Mouse (Mus musculus) hindbrain, embryonic 13.5 days (tissue): ENCODE measurements around the gene Klf4. TPM values are rescaled to one million over a fixed set of nuclear protein-coding genes. Genes with fewer than 3 reads are reported as not detected.

Experiments
- ATAC-seq: fragments of 200-750 bp; cut with Nextera tagmentation; 2 replicates; pipeline ENCODE4 v1.8.0; 2017; ENCODE audit warnings: moderate TSS enrichment; ENCODE audit not compliant: low FRiP score
- H3K27ac ChIP-seq: fragments of 300-500 bp; sonication (generic); 2 replicates; pipeline ENCODE4 v1.5.1; 2015; ENCODE audit warnings: inconsistent platforms, mild to moderate bottlenecking, moderate library complexity
- H3K27me3 ChIP-seq: fragments of 300-500 bp; sonication (generic); 2 replicates; pipeline ENCODE4 v1.6.1; 2015; ENCODE audit warnings: mild to moderate bottlenecking, inconsistent platforms
- H3K36me3 ChIP-seq: fragments of 300-500 bp; sonication (generic); 2 replicates; pipeline ENCODE4 v1.6.1; 2015; ENCODE audit warnings: mild to moderate bottlenecking, inconsistent platforms
- H3K4me1 ChIP-seq: fragments of 300-500 bp; sonication (generic); replicated peaks from 2 replicates; pipeline ENCODE4 v1.6.1; 2015; ENCODE audit warnings: inconsistent platforms
- H3K4me2 ChIP-seq: fragments of 300-500 bp; sonication (generic); 2 replicates; pipeline ENCODE4 v1.6.1; 2015; ENCODE audit warnings: inconsistent platforms, mild to moderate bottlenecking, moderate library complexity
- H3K4me3 ChIP-seq: fragments of 300-500 bp; sonication (generic); 2 replicates; pipeline ENCODE4 v1.5.1; 2015; ENCODE audit warnings: mild to moderate bottlenecking, inconsistent platforms
- H3K9ac ChIP-seq: fragments of 300-500 bp; sonication (generic); 2 replicates; pipeline ENCODE4 v1.6.1; 2015; ENCODE audit warnings: mild to moderate bottlenecking, inconsistent platforms
- H3K9me3 ChIP-seq: fragments of 300-500 bp; sonication (generic); 2 replicates; pipeline ENCODE4 v1.6.1; 2016; ENCODE audit warnings: inconsistent platforms
- WGBS: fragments of 180-500 bp; shearing (Covaris S2); methylation state at CpG from one replicate; pipeline ENCODE4 v1.1.7; 2015; 5-methylcytosine and 5-hydroxymethylcytosine counted together
- polyA plus RNA-seq: library from polyadenylated mRNA; unstranded; fragments of >200 nt; fragmentation: Nextera tagmentation; extraction: Ambion mirVana; gene quantifications from 2 replicates; pipeline ENCODE4 v1.2.1, GENCODE M21; 2015

Klf4 gene
- polyA plus RNA-seq = 2.3 and 2.7 TPM in 2 replicates

DNA sequence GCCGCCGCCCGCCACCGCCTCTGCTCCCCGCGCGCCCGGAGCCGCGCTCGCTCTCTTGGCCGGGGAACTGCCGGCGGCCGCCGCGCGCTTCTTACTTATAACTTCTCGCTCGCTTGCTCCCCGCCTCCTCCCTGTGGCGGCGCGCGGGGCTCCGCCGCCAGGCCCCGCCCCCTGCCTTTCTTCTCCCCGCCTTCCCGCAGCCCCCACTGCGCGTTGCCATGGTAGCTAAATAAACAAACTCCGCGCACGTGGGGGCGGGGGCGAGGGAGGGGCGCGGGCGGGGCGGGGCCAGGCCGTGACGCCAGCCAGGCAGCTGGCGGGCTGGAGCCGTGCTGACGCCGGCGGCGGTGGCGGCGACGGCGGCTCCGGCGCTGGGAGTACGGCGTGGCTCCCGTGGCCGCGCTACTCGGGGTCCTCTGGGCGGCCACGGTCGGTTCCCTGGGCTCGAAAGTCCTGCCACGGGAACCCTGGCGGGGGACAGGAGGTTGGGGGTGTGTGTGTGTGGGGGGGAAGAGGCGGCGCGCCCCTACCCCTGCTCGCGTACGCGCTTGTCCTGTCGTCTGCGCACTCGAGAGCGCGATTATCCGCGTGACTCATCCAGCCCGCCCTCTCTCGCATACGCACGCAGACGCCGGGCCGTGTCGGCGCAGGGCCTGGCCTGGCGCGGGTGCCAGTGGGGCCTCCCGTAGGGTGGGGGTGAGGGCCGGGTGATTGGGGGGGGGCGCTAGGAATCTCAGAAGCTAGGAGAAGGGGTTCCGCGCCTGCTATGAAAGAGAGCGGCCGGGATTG lies at the start of gene Klf4:
Gene Klf4 (minus strand): TSS at position 60 of the 789 bp plus-strand sequence.
- H3K27ac ChIP-seq = peak within 1 kb of the TSS; percentile 89
- H3K9ac ChIP-seq = peak within 1 kb of the TSS; percentile 76
- WGBS = 1% methylated on average over 67 of the region's 99 CpGs
- peaks cover 55% of the 10 kb centered on the region for H3K27me3 ChIP-seq
- H3K36me3 ChIP-seq = no peaks in the 10 kb centered on the region
- H3K4me3 ChIP-seq = peak within 1 kb of the TSS; percentile 56
- H3K4me1 ChIP-seq = peaks cover 35% of the 10 kb centered on the region
- ATAC-seq = peak; percentile 94
- H3K4me2 ChIP-seq = peak within 1 kb of the TSS; percentile 89
- no peaks in the 10 kb centered on the region for H3K9me3 ChIP-seq

GRCm38 (mm10) chr4:55571432-55571831 lies 39.2 kb upstream of the Klf4 start:
- H3K27ac ChIP-seq = no peak overlapping the region
- H3K4me3 ChIP-seq = no peak overlapping the region
- ATAC-seq = no peak
- H3K27me3 ChIP-seq = no peaks in the 10 kb centered on the region
- H3K4me2 ChIP-seq = no peak overlapping the region
- no peaks in the 10 kb centered on the region for H3K9me3 ChIP-seq
- H3K36me3 ChIP-seq = no peaks in the 10 kb centered on the region
- H3K9ac ChIP-seq = no peak overlapping the region
- 0 out of 2 replicates have a peak, but pooled peaks cover 3% of the 10 kb centered on the region for H3K4me1 ChIP-seq
- 92% methylated on average over 2 of the region's 2 CpGs for WGBS

DNA sequence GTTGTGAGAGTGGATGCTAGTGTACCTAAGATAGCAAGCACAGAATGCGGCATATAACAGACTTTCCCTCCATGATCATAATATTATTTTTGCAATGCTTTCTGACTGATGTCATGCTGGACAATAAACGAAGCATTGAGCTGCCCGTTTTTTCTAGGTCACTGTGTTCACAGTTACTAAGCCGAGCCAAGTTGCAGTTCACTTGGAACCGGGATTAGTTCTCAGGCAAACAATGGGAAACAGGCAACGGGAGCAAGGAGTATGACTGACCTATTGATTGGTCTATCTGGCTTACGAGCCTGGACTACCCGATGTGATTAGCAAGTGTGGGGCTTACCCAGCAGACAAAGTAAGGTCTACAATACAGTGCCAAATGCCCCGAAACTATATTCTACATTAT lies 35.7 kb upstream of the Klf4 start:
- no peak overlapping the region for H3K9ac ChIP-seq
- ATAC-seq = no peak

DNA sequence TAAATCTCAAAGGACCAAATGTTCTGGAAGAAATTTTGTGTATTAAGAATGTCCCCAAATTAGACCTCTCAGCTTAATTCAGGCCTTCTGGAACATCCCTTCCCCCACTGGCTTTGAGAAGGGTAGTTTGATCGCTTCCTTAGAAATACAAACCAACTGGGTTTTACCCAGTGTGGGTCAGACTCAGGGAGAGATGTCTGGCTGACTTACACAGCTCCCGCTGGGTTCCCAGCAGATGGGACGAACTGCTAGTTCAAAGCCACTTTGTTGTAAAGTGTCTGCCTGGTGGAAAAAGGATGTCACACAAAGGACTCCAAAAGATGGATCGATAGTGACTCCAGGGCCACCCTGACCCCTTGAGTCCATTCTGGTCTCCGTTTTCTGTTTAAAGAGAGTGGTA lies 35.3 kb upstream of the Klf4 start:
- no peak for ATAC-seq
- WGBS = 53% methylated on average over 5 of the region's 5 CpGs
- H3K36me3 ChIP-seq = no peaks in the 10 kb centered on the region
- 0 out of 2 replicates have a peak, but pooled peaks cover 3% of the 10 kb centered on the region for H3K4me1 ChIP-seq
- no peak overlapping the region for H3K4me3 ChIP-seq
- H3K27ac ChIP-seq = no peak overlapping the region
- no peak overlapping the region for H3K9ac ChIP-seq
- H3K4me2 ChIP-seq = no peak overlapping the region
- H3K9me3 ChIP-seq = no peaks in the 10 kb centered on the region
- no peaks in the 10 kb centered on the region for H3K27me3 ChIP-seq

More for the DNA sequence above, 35.7 kb upstream of the Klf4 start:
- Histone ChIP-seq H3K9me3 (no peaks in the 10 kb centered on the region), H3K36me3 (no peaks in the 10 kb centered on the region), H3K27me3 (no peaks in the 10 kb centered on the region), H3K4me2 (no peak overlapping the region), H3K4me1 (0 out of 2 replicates have a peak, but pooled peaks cover 3% of the 10 kb centered on the region), H3K27ac (no peak overlapping the region), H3K4me3 (no peak overlapping the region)
- 65% methylated on average over 9 of the region's 9 CpGs for WGBS

DNA sequence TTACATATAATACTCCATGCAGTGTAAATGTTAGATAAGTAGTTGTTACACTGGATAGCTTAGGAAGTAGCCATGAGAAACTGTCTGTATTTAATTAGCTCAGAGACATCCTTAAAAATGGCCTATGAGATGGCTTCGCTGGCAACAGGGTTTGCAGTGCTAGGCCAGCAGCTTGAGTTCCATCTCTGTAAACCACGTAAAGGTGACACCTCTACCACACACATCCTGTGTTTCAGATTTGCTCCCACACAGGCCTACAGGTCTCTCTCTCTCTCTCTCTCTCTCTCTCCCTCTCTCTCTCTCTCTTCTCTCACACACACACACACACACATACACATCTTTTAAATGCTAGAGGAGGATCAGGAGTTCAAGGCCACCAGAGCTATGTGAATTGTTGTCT lies 32.1 kb upstream of the Klf4 start:
- no peak overlapping the region for H3K9ac ChIP-seq
- H3K27ac ChIP-seq = no peak overlapping the region
- 96% methylated on average over 2 of the region's 2 CpGs for WGBS
- no peaks in the 10 kb centered on the region for H3K27me3 ChIP-seq
- no peak overlapping the region for H3K4me3 ChIP-seq
- no peaks in the 10 kb centered on the region for H3K36me3 ChIP-seq
- 0 out of 2 replicates have a peak, but pooled peaks cover 3% of the 10 kb centered on the region for H3K4me1 ChIP-seq
- ATAC-seq = no peak
- no peaks in the 10 kb centered on the region for H3K9me3 ChIP-seq
- no peak overlapping the region for H3K4me2 ChIP-seq

DNA sequence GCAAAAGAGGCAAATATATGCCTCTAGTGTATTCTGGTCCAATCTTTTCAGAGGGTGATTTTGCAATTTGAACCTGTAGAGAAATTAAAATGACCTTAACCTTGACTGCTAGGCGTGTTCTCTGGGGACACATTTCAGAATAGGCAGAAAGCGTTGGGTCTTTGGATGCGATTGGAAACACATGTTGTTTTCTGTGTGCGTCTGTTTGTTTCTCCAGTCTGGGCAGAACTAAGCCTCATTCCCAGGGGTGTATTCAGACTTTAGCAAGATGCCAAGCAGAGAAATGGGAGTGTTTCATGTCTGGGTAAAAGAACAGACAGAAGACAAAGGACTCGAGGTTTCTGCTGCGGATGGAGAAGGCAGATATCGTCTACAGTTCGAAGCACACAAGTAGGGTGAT lies 30.8 kb upstream of the Klf4 start:
- H3K4me3 ChIP-seq = no peak overlapping the region
- 0 out of 2 replicates have a peak, but pooled peaks cover 3% of the 10 kb centered on the region for H3K4me1 ChIP-seq
- H3K27me3 ChIP-seq = no peaks in the 10 kb centered on the region
- no peak for ATAC-seq
- 61% methylated on average over 8 of the region's 8 CpGs for WGBS
- no peak overlapping the region for H3K9ac ChIP-seq
- H3K9me3 ChIP-seq = no peaks in the 10 kb centered on the region
- H3K4me2 ChIP-seq = no peak overlapping the region
- H3K36me3 ChIP-seq = no peaks in the 10 kb centered on the region
- no peak overlapping the region for H3K27ac ChIP-seq

- Histone ChIP-seq H3K9me3 (no peaks in the 10 kb centered on the region), H3K36me3 (no peaks in the 10 kb centered on the region), H3K9ac (no peak overlapping the region), H3K27me3 (no peaks in the 10 kb centered on the region), H3K4me3 (no peak overlapping the region), H3K4me2 (no peak overlapping the region), H3K4me1 (no peaks in the 10 kb centered on the region), H3K27ac (no peak overlapping the region)
- ATAC-seq = no peak
- 66% methylated on average over 3 of the region's 3 CpGs for WGBS
Observed at GRCm38 (mm10) chr4:55562062-55562461, 29.8 kb upstream of the Klf4 start.

DNA sequence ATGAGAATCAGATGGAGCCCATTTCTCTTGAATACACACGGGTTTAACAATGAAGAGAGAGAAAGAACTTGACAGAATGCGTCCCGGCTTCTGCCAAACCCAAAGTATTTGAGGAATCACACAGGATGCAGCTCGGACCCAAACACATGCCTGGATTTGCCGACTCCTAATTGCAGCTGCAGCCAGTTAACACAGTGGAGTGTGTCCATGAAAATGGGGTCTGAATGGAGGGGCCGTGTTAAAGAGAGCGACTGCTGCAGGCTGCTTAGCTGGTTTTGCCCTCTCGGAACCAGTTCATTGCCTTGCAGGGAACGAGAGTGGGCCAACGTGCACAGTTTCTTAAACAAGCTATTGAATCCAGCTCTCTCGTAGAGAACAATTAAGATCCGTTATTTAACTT lies 14.6 kb upstream of the Klf4 start:
- no peak for ATAC-seq
- no peaks in the 10 kb centered on the region for H3K36me3 ChIP-seq
- no peaks in the 10 kb centered on the region for H3K27me3 ChIP-seq
- 42% methylated on average over 12 of the region's 12 CpGs for WGBS
- H3K9me3 ChIP-seq = no peaks in the 10 kb centered on the region
- no peak overlapping the region for H3K9ac ChIP-seq
- no peaks in the 10 kb centered on the region for H3K4me1 ChIP-seq
- H3K4me2 ChIP-seq = no peak overlapping the region
- H3K4me3 ChIP-seq = no peak overlapping the region
- H3K27ac ChIP-seq = no peak overlapping the region

- Histone ChIP-seq H3K4me1 (no peaks in the 10 kb centered on the region), H3K4me2 (no peak overlapping the region), H3K27ac (no peak overlapping the region), H3K36me3 (no peaks in the 10 kb centered on the region), H3K9me3 (no peaks in the 10 kb centered on the region), H3K4me3 (no peak overlapping the region), H3K27me3 (no peaks in the 10 kb centered on the region), H3K9ac (no peak overlapping the region)
- ATAC-seq = no peak
- 74% methylated on average over 2 of the region's 2 CpGs for WGBS
Observed at GRCm38 (mm10) chr4:55542753-55543152, 10.5 kb upstream of the Klf4 start.

- WGBS = 79% methylated on average over 4 of the region's 4 CpGs
- H3K4me2 ChIP-seq = no peak overlapping the region
- H3K27ac ChIP-seq = no peak overlapping the region
- no peaks in the 10 kb centered on the region for H3K4me1 ChIP-seq
- H3K36me3 ChIP-seq = no peaks in the 10 kb centered on the region
- no peaks in the 10 kb centered on the region for H3K9me3 ChIP-seq
- no peak overlapping the region for H3K9ac ChIP-seq
- no peak for ATAC-seq
- peaks cover under 1% of the 10 kb centered on the region for H3K27me3 ChIP-seq
- no peak overlapping the region for H3K4me3 ChIP-seq
Observed at GRCm38 (mm10) chr4:55541654-55542053, 9.4 kb upstream of the Klf4 start.

- peaks cover 5% of the 10 kb centered on the region for H3K27me3 ChIP-seq
- H3K9me3 ChIP-seq = no peaks in the 10 kb centered on the region
- WGBS = 82% methylated on average over 4 of the region's 4 CpGs
- no peak overlapping the region for H3K27ac ChIP-seq
- no peak overlapping the region for H3K9ac ChIP-seq
- H3K4me3 ChIP-seq = no peak overlapping the region
- H3K36me3 ChIP-seq = no peaks in the 10 kb centered on the region
- H3K4me1 ChIP-seq = no peaks in the 10 kb centered on the region
- ATAC-seq = no peak
- H3K4me2 ChIP-seq = no peak overlapping the region
Observed at GRCm38 (mm10) chr4:55541221-55541620, 9.0 kb upstream of the Klf4 start.

- peaks cover 40% of the 10 kb centered on the region for H3K27me3 ChIP-seq
- H3K4me2 ChIP-seq = no peak overlapping the region
- no peak for ATAC-seq
Observed at GRCm38 (mm10) chr4:55535012-55535411, 2.7 kb upstream of the Klf4 start.

DNA sequence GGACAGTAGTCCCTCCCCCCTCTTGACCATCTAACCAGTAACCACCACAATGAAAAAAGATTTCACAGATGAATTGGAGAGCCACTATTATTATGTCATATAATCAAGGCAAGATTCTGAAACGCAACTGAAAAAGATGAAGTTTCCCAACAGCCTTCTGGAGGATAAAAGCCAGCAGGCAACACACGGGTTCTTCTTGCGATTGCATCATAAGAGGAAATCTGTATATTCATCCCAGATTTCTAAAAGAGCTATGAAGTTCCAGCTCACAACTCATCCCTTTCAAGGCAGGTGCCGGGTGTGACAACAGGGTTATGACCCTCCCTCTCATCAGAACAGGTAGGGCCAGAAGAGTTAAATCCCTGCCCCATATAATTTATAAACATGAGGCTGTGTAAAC lies 2.2 kb upstream of the Klf4 start:
- no peak overlapping the region for H3K27ac ChIP-seq
- H3K9ac ChIP-seq = no peak overlapping the region
- H3K4me2 ChIP-seq = no peak overlapping the region
- H3K36me3 ChIP-seq = no peaks in the 10 kb centered on the region
- H3K4me1 ChIP-seq = peaks cover 33% of the 10 kb centered on the region
- H3K4me3 ChIP-seq = no peak overlapping the region
- H3K27me3 ChIP-seq = peaks cover 45% of the 10 kb centered on the region
- ATAC-seq = no peak
- WGBS = 78% methylated on average over 4 of the region's 4 CpGs
- no peaks in the 10 kb centered on the region for H3K9me3 ChIP-seq

More at GRCm38 (mm10) chr4:55535012-55535411, 2.7 kb upstream of the Klf4 start:
- no peak overlapping the region for H3K9ac ChIP-seq
- H3K4me1 ChIP-seq = peaks cover 28% of the 10 kb centered on the region
- H3K36me3 ChIP-seq = no peaks in the 10 kb centered on the region
- no peak overlapping the region for H3K27ac ChIP-seq
- no peaks in the 10 kb centered on the region for H3K9me3 ChIP-seq
- H3K4me3 ChIP-seq = no peak overlapping the region
